In the genomic region with DNA sequence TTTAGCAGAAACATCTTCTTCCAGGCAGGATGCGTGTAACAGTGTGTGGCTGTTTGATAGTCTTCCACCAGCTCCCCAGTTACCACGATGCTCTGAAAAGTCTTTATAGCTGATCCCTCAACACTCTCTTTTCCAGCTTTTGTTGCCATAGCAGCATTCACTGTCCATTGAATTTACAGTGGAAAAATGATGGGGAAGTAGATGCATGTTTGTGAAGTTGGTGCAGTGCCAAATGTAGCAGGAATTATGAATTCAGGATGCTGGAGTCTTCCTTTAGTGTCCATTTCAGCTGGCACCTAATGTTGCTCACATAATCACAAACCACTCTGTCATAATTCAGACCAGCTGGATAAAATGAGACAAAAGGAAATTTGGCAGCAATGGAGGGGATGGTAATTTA, we compare ENCODE assay signal across 16 mouse cellular contexts.
DNase-seq lines count a peak whose midpoint lies in the region; ATAC-seq lines count a peak whose summit lies in the region.
"Had no signal": no experiment of that assay in that cellular context is flagged by ENCODE, and none has a peak within 500 bp of the region (broad histone marks: within the 10 kb centered on the region; RNA-seq: fewer than 3 reads in every experiment).

No protein-coding gene starts in this region.

- peak; percentile 87 for ATAC-seq in neural tube, embryonic 15.5 days (ENCODE audit: low FRiP score)

- H3K36me3 ChIP-seq in neural tube, embryonic 15.5 days = no peaks in the 10 kb centered on the region

- no peaks in the 10 kb centered on the region for H3K9me3 ChIP-seq in neural tube, embryonic 15.5 days (replicated peaks)

- H3K4me1 ChIP-seq in neural tube, embryonic 15.5 days = 0 out of 2 replicates have a peak, but pooled peaks cover 3% of the 10 kb centered on the region

- no peak overlapping the region for H3K4me2 ChIP-seq in neural tube, embryonic 15.5 days

- peak; percentile 39 to 45 for DNase-seq in cerebellum, postnatal 14 days
- no peak for DNase-seq in cerebellum, adult 9-11 months
- peak; percentile 7 to 29 for DNase-seq in layer of hippocampus, postnatal 14 days (ENCODE audit: low spot score in 2 of 2)
- no peak for DNase-seq in layer of hippocampus, adult 8-10 months (ENCODE audit: low spot score in 2 of 2)
- peak; percentile 4 to 7 for DNase-seq in right cerebral cortex, adult 2 months (ENCODE audit: low spot score in 2 of 2)
- DNase-seq in right cerebral cortex, postnatal 36 days (ENCODE audit: low spot score in 2 of 2) = no peak
- no peak for DNase-seq in embryo, embryonic 10 days (ENCODE audit: low spot score)
- DNase-seq: adrenal gland, postnatal 10 days; B cell, adult 2 months; gastrocnemius, postnatal 10 days; heart, postnatal 36 days; kidney, adult 18-20 months; kidney, postnatal 4 days; lung, postnatal 36 days; thymus, adult 2 months had no signal

- WGBS in neural tube, embryonic 15.5 days = 31% methylated on average over 2 of the region's 2 CpGs

- H3K9ac ChIP-seq in neural tube, embryonic 15.5 days (replicated peaks) = no peak overlapping the region

- no peak overlapping the region for H3K27ac ChIP-seq in neural tube, embryonic 15.5 days (replicated peaks)

- H3K4me3 ChIP-seq in neural tube, embryonic 15.5 days (replicated peaks) = no peak overlapping the region

- no peaks in the 10 kb centered on the region for H3K27me3 ChIP-seq in neural tube, embryonic 15.5 days (replicated peaks)

Comparison
In these comparisons a context has a peak if more than half of its experiments do, and no peak if none do; other contexts are left out.
1. DNase-seq: peak in cerebellum, postnatal 14 days (2 of 2), layer of hippocampus, postnatal 14 days (2 of 2) and right cerebral cortex, adult 2 months (2 of 2); none in cerebellum, adult 9-11 months (single experiment), layer of hippocampus, adult 8-10 months (0 of 2), right cerebral cortex, postnatal 36 days (0 of 2) and embryo, embryonic 10 days (single experiment).